Mouse (Mus musculus): Measurements from ENCODE around the gene Gm10985. TPM values are rescaled to one million over a fixed set of nuclear protein-coding genes. Genes with fewer than 3 reads are reported as not detected.

Gene Gm10985
- not detected for polyA plus RNA-seq (2015; fragmentation: Illumina TruSeq; extraction: RNeasy Lipid Tissue Mini Kit (QIAGEN cat#74804); ENCODE audit: low read depth, low replicate concordance)

GRCm38 (mm10) chr3:53844786-53845185, at the start of gene Gm10985:
Gm10985 (plus strand) TSS chr3:53845086.

DNA sequence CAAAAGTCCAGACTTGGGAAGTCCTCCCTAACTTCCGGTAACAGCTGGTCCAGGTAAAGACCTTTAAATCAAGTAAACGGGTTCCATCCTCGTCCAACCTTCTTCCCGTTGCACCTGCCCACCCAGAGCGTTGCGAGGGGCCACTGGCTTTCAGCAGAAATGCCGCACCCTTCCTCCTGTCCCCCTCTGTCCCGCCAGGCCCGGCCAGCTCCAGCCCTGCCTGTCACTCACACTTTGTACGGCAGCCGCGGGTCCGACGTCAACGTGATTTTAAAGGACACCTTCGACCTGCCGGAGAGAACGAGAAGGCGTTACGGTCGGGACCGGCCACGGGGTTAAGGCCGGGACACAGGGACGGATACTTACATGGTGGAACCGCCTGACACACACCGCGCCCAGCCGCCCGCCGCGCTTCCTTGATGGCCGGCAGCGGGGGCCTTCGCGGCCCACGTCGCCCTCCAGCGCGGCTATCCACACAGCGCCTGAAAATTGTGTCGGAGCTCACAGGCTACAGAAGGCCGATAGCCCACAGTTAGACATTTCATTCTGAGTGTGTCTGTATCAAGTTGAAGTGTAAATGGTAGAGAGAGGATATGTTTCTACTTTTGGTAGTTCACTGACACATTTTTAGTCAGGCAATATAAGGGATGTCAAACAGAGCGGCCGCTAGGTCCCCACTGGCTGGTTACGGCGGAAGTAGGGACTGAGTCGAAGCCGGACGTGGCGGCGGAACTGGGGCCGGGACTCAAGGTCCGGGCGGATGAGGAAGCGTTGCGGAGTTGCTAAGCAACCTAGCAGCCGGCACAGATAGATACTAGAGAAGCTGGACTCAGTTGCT, 18.7 kb downstream of the Gm10985 start, which contains the start of gene Ufm1:
Gene Ufm1 (minus strand): TSS at position 448 of the 838 bp plus-strand sequence.

Other genes with a start within 250 kb of the Gm10985 start
- 0.77 TPM for gene Frem2, start 187.7 kb upstream of the Gm10985 start, polyA plus RNA-seq (2015; fragmentation: Illumina TruSeq; extraction: RNeasy Lipid Tissue Mini Kit (QIAGEN cat#74804); ENCODE audit: low read depth, low replicate concordance)
- 83.8 TPM for gene Ufm1, start 18.7 kb downstream of the Gm10985 start, polyA plus RNA-seq (2015; fragmentation: Illumina TruSeq; extraction: RNeasy Lipid Tissue Mini Kit (QIAGEN cat#74804); ENCODE audit: low read depth, low replicate concordance)

All from brain, adult 10 weeks (tissue).